Mouse (Mus musculus) limb, embryonic 12.5 days (tissue): ENCODE data around the gene Rnase4. TPM values are rescaled to one million over a fixed set of nuclear protein-coding genes. Genes with fewer than 3 reads are reported as not detected.
A peak's percentile ranks its signal among the peaks of the same experiment; 100 is the strongest.
"Not testable (repeated sequence)": the region's sequence is repeated elsewhere in the genome, so short reads cannot be mapped to it uniquely, and the experiment has no call there.

Source experiments
- ATAC-seq: fragments of 200-750 bp; cut with Nextera tagmentation; 2 replicates; pipeline ENCODE4 v1.8.0; 2017; ENCODE audit warnings: low read depth, moderate TSS enrichment; ENCODE audit not compliant: insufficient number of reproducible peaks, insufficient read depth, low FRiP score, low TSS enrichment
- H3K27ac ChIP-seq: fragments of 300-500 bp; sonication (generic); 2 replicates; pipeline ENCODE4 v1.5.1; 2016; ENCODE audit warnings: mild to moderate bottlenecking, moderate library complexity
- H3K27me3 ChIP-seq: fragments of 300-500 bp; sonication (generic); 2 replicates; pipeline ENCODE4 v1.6.1; 2016; ENCODE audit warnings: mild to moderate bottlenecking, moderate library complexity
- H3K36me3 ChIP-seq: fragments of 300-500 bp; sonication (generic); 2 replicates; pipeline ENCODE4 v1.6.1; 2016; ENCODE audit warnings: mild to moderate bottlenecking, moderate library complexity
- H3K4me1 ChIP-seq: fragments of 300-500 bp; sonication (generic); replicated peaks from 2 replicates; pipeline ENCODE4 v1.6.1; 2016
- H3K4me2 ChIP-seq: fragments of 300-500 bp; sonication (generic); 2 replicates; pipeline ENCODE4 v1.6.1; 2016; ENCODE audit warnings: mild to moderate bottlenecking, moderate library complexity
- H3K4me3 ChIP-seq: fragments of 300-500 bp; sonication (generic); replicated peaks from 2 replicates; pipeline ENCODE4 v1.5.1; 2016; ENCODE audit warnings: mild to moderate bottlenecking
- H3K9ac ChIP-seq: fragments of 300-500 bp; sonication (generic); replicated peaks from 2 replicates; pipeline ENCODE4 v1.6.1; 2016; ENCODE audit warnings: mild to moderate bottlenecking, moderate library complexity
- H3K9me3 ChIP-seq: fragments of 300-500 bp; sonication (generic); 2 replicates; pipeline ENCODE4 v1.6.1; 2016; ENCODE audit warnings: mild to moderate bottlenecking, moderate library complexity
- WGBS: fragments of 180-500 bp; shearing (Covaris S2); methylation state at CpG from one replicate; pipeline ENCODE4 v1.1.7; 2016; 5-methylcytosine and 5-hydroxymethylcytosine counted together
- polyA plus RNA-seq: library from polyadenylated mRNA; unstranded; fragments of >200 nt; fragmentation: Nextera tagmentation; extraction: Ambion mirVana; gene quantifications from 2 replicates; pipeline ENCODE4 v1.2.1, GENCODE M21; 2016

Gene Rnase4
- polyA plus RNA-seq, 1 experiment from 2014 or later = 14.1 TPM

GRCm38 (mm10) chr14:51088970-51089673, 1.8 kb upstream of the Rnase4 start:
- Histone ChIP-seq H3K36me3 (no peaks in the 10 kb centered on the region), H3K9ac (peak overlapping the region; percentile 51), H3K27me3 (peaks cover 4% of the 10 kb centered on the region; the same call in 1 of the 2 replicates), H3K4me2 (peak overlapping the region; percentile 68), H3K4me1 (0 out of 2 replicates have a peak, but pooled peaks cover 3% of the 10 kb centered on the region), H3K27ac (peak overlapping the region; percentile 75), H3K9me3 (no peaks in the 10 kb centered on the region), H3K4me3 (peak overlapping the region; percentile 59)
- under 1% methylated on average over 34 of the region's 34 CpGs for WGBS
- ATAC-seq = peak; percentile 88

GRCm38 (mm10) chr14:51089674-51090076, 1.2 kb upstream of the Rnase4 start:
- Histone ChIP-seq H3K36me3 (no peaks in the 10 kb centered on the region), H3K4me2 (peak overlapping the region; percentile 68), H3K9me3 (no peaks in the 10 kb centered on the region), H3K27ac (peak overlapping the region; percentile 87), H3K4me3 (peak overlapping the region; percentile 59), H3K27me3 (no peaks in the 10 kb centered on the region; the same call in 1 of the 2 replicates), H3K4me1 (0 out of 2 replicates have a peak, but pooled peaks cover 3% of the 10 kb centered on the region), H3K9ac (0 out of 2 replicates have a peak overlapping the region, but pooled peaks have one; percentile 12)
- under 1% methylated on average over 15 of the region's 15 CpGs for WGBS
- no peak; the same call in 1 of the 2 replicates for ATAC-seq

GRCm38 (mm10) chr14:51090077-51090781, 648 bp upstream of the Rnase4 start:
- Histone ChIP-seq H3K27me3 (no peaks in the 10 kb centered on the region; the same call in 1 of the 2 replicates), H3K9ac (peak overlapping the region; percentile 68), H3K27ac (peak overlapping the region; percentile 87), H3K9me3 (no peaks in the 10 kb centered on the region), H3K4me3 (peak overlapping the region; percentile 59), H3K4me2 (peak overlapping the region; percentile 68), H3K36me3 (no peaks in the 10 kb centered on the region), H3K4me1 (0 out of 2 replicates have a peak, but pooled peaks cover 3% of the 10 kb centered on the region)
- under 1% methylated on average over 27 of the region's 27 CpGs for WGBS
- ATAC-seq = no peak; the same call in 1 of the 2 replicates

GRCm38 (mm10) chr14:51092073-51092620, 1.3 kb downstream of the Rnase4 start:
- peak overlapping the region; percentile 68 for H3K4me2 ChIP-seq
- WGBS = 53% methylated on average over 8 of the region's 8 CpGs
- no peak for ATAC-seq

GRCm38 (mm10) chr14:51093496-51093895, 2.6 kb downstream of the Rnase4 start:
- WGBS = 23% methylated on average over 3 of the region's 3 CpGs
- no peaks in the 10 kb centered on the region for H3K4me1 ChIP-seq

More at GRCm38 (mm10) chr14:51092073-51092620, 1.3 kb downstream of the Rnase4 start:
- Histone ChIP-seq H3K4me3 (no peak overlapping the region), H3K36me3 (no peaks in the 10 kb centered on the region), H3K4me1 (0 out of 2 replicates have a peak, but pooled peaks cover 3% of the 10 kb centered on the region), H3K9ac (no peak overlapping the region), H3K9me3 (no peaks in the 10 kb centered on the region), H3K27me3 (no peaks in the 10 kb centered on the region), H3K27ac (no peak overlapping the region)

GRCm38 (mm10) chr14:51094096-51094875, 3.4 kb downstream of the Rnase4 start:
- H3K4me2 ChIP-seq = no peak overlapping the region
- H3K4me1 ChIP-seq = no peaks in the 10 kb centered on the region
- no peak overlapping the region for H3K9ac ChIP-seq
- H3K36me3 ChIP-seq = no peaks in the 10 kb centered on the region
- WGBS = 84% methylated on average over 5 of the region's 5 CpGs
- H3K9me3 ChIP-seq = no peaks in the 10 kb centered on the region
- H3K27ac ChIP-seq = no peak overlapping the region
- no peak for ATAC-seq
- no peak overlapping the region for H3K4me3 ChIP-seq
- no peaks in the 10 kb centered on the region for H3K27me3 ChIP-seq

More at GRCm38 (mm10) chr14:51093496-51093895, 2.6 kb downstream of the Rnase4 start:
- Histone ChIP-seq H3K27me3 (no peaks in the 10 kb centered on the region), H3K4me2 (no peak overlapping the region), H3K9me3 (no peaks in the 10 kb centered on the region), H3K36me3 (no peaks in the 10 kb centered on the region), H3K9ac (no peak overlapping the region), H3K4me3 (no peak overlapping the region), H3K27ac (no peak overlapping the region)
- no peak for ATAC-seq

GRCm38 (mm10) chr14:51094921-51095320, 4.0 kb downstream of the Rnase4 start:
- Histone ChIP-seq H3K27me3 (no peaks in the 10 kb centered on the region), H3K27ac (no peak overlapping the region), H3K4me1 (no peaks in the 10 kb centered on the region), H3K4me3 (no peak overlapping the region), H3K9ac (no peak overlapping the region), H3K9me3 (no peaks in the 10 kb centered on the region), H3K4me2 (no peak overlapping the region), H3K36me3 (no peaks in the 10 kb centered on the region)
- 69% methylated on average over 9 of the region's 9 CpGs for WGBS
- no peak for ATAC-seq

GRCm38 (mm10) chr14:51095736-51096524, 5.1 kb downstream of the Rnase4 start:
- no peaks in the 10 kb centered on the region for H3K27me3 ChIP-seq
- ATAC-seq = no peak
- 69% methylated on average over 9 of the region's 9 CpGs for WGBS

GRCm38 (mm10) chr14:51098300-51098699, 7.4 kb downstream of the Rnase4 start:
- H3K27me3 ChIP-seq, H3K4me3 ChIP-seq, H3K36me3 ChIP-seq, H3K27ac ChIP-seq, H3K4me2 ChIP-seq, H3K4me1 ChIP-seq, H3K9ac ChIP-seq, H3K9me3 ChIP-seq: not testable (repeated sequence)
- ATAC-seq = 0 out of 2 replicates have a peak, but pooled peaks have one; percentile 24
- 26% methylated on average over 1 of the region's 1 CpGs for WGBS

More at GRCm38 (mm10) chr14:51095736-51096524, 5.1 kb downstream of the Rnase4 start:
- Histone ChIP-seq H3K36me3 (no peaks in the 10 kb centered on the region), H3K4me3 (no peak overlapping the region), H3K4me1 (no peaks in the 10 kb centered on the region), H3K4me2 (no peak overlapping the region), H3K9ac (no peak overlapping the region), H3K27ac (no peak overlapping the region), H3K9me3 (no peaks in the 10 kb centered on the region)

- Histone ChIP-seq H3K27me3 (no peaks in the 10 kb centered on the region), H3K9me3 (no peaks in the 10 kb centered on the region), H3K36me3 (no peaks in the 10 kb centered on the region), H3K9ac (no peak overlapping the region), H3K4me3 (no peak overlapping the region), H3K27ac (no peak overlapping the region), H3K4me2 (no peak overlapping the region), H3K4me1 (no peaks in the 10 kb centered on the region)
- 95% methylated on average over 11 of the region's 11 CpGs for WGBS
- ATAC-seq = no peak
Observed at GRCm38 (mm10) chr14:51098921-51099320, 8.0 kb downstream of the Rnase4 start.
